Comparison of ENCODE assay signal across 12 mouse cellular contexts in genomic region chr6:10941470-10941869, GRCm38 (mm10).
"Had no signal": no experiment of that assay in that cellular context is flagged by ENCODE, and none has a peak within 500 bp of the region (broad histone marks: within the 10 kb centered on the region; RNA-seq: fewer than 3 reads in every experiment).

No protein-coding gene starts in this region.

- H3K4me2 ChIP-seq: kidney, embryonic 15.5 days; limb, embryonic 15.5 days; liver, embryonic 12.5 days; lung, embryonic 14.5 days; midbrain, embryonic 12.5 days had no signal

- H3K27me3 ChIP-seq: kidney, embryonic 15.5 days; limb, embryonic 15.5 days; liver, embryonic 12.5 days; midbrain, embryonic 12.5 days had no signal

- DNase-seq: kidney, postnatal 14 days; lung, embryonic 14.5 days; lung, postnatal 10 days; lung, postnatal 4 days; thymus, postnatal 14 days had no signal

- H3K4me1 ChIP-seq: kidney, embryonic 15.5 days; limb, embryonic 15.5 days; liver, embryonic 12.5 days; midbrain, embryonic 12.5 days had no signal

- ATAC-seq: liver, embryonic 12.5 days had no signal

- H3K36me3 ChIP-seq: kidney, embryonic 15.5 days; limb, embryonic 15.5 days; liver, embryonic 12.5 days; midbrain, embryonic 12.5 days had no signal

- H3K9me3 ChIP-seq: kidney, embryonic 15.5 days; limb, embryonic 15.5 days; liver, embryonic 12.5 days; midbrain, embryonic 12.5 days had no signal

- H3K27ac ChIP-seq: kidney, embryonic 15.5 days; left cerebral cortex, adult 2 months; limb, embryonic 15.5 days; liver, embryonic 12.5 days; midbrain, embryonic 12.5 days; stomach, postnatal 0 days had no signal

- H3K9ac ChIP-seq: kidney, embryonic 15.5 days; limb, embryonic 15.5 days; liver, embryonic 12.5 days; lung, embryonic 14.5 days; midbrain, embryonic 12.5 days had no signal

- H3K4me3 ChIP-seq: kidney, embryonic 15.5 days; left cerebral cortex, adult 2 months; limb, embryonic 15.5 days; liver, embryonic 12.5 days; midbrain, embryonic 12.5 days; myocyte had no signal
